Mouse (Mus musculus) thymus, adult 2 months (tissue): ENCODE data around the gene Olfr469. TPM values are rescaled to one million over a fixed set of nuclear protein-coding genes. Genes with fewer than 3 reads are reported as not detected.
"Not testable (repeated sequence)": the region's sequence is repeated elsewhere in the genome, so short reads cannot be mapped to it uniquely, and the experiment has no call there.

ENCODE experiments used
- DNase-seq: peaks from one replicate; pipeline ENCODE4 v3.0.0; 2021
- H3K27ac ChIP-seq: fragments of 200-500 bp; 2 replicates; pipeline ENCODE4 v1.5.1; 2012; ENCODE audit warnings: low read length, control low read depth; ENCODE audit not compliant: control insufficient read depth, insufficient read depth
- H3K27me3 ChIP-seq: fragments of 200-500 bp; 2 replicates; pipeline ENCODE4 v1.6.1; 2012; ENCODE audit warnings: mild to moderate bottlenecking, low read length, moderate library complexity, mixed read lengths; ENCODE audit not compliant: control insufficient read depth, insufficient read depth
- H3K36me3 ChIP-seq: fragments of 200-500 bp; 2 replicates; pipeline ENCODE4 v1.6.1; 2012; ENCODE audit warnings: mild to moderate bottlenecking, low read length, moderate library complexity; ENCODE audit not compliant: control insufficient read depth, insufficient read depth
- H3K4me1 ChIP-seq: fragments of 200-500 bp; replicated peaks from 2 replicates; pipeline ENCODE4 v1.6.1; 2012; ENCODE audit warnings: low read length; ENCODE audit not compliant: control insufficient read depth, insufficient read depth
- H3K4me3 ChIP-seq: fragments of 200-500 bp; 2 replicates; pipeline ENCODE4 v1.5.1; 2012; ENCODE audit warnings: mild to moderate bottlenecking, low read length, control low read depth, moderate library complexity; ENCODE audit not compliant: control insufficient read depth, insufficient read depth
- CTCF ChIP-seq: fragments of 200-500 bp; IDR thresholded peaks from 2 replicates; pipeline ENCODE4 v1.5.1; 2012; ENCODE audit warnings: mild to moderate bottlenecking, control low read depth, low read length, moderate library complexity, borderline replicate concordance; ENCODE audit not compliant: control insufficient read depth, poor library complexity, insufficient read depth; ENCODE audit errors: extremely low read depth
- POLR2A ChIP-seq: fragments of 200-500 bp; IDR thresholded peaks from 2 replicates; pipeline ENCODE4 v1.6.1; 2012; ENCODE audit warnings: mild to moderate bottlenecking, low read length, control low read depth, moderate library complexity; ENCODE audit not compliant: control insufficient read depth, poor library complexity, insufficient read depth; ENCODE audit errors: extremely low read depth
- WGBS: fragments of 180-500 bp; shearing (Covaris S2); methylation state at CpG from one replicate; pipeline ENCODE4 v1.1.7; 2018; 5-methylcytosine and 5-hydroxymethylcytosine counted together
- polyA plus RNA-seq: library from polyadenylated mRNA; depleted of rRNA; stranded (reverse); fragments of >200 nt; gene quantifications from 2 replicates; pipeline ENCODE4 v1.2.3, GENCODE M21; 2012; rRNA removed

Olfr469 gene
- not detected in 2 replicates for polyA plus RNA-seq

DNA sequence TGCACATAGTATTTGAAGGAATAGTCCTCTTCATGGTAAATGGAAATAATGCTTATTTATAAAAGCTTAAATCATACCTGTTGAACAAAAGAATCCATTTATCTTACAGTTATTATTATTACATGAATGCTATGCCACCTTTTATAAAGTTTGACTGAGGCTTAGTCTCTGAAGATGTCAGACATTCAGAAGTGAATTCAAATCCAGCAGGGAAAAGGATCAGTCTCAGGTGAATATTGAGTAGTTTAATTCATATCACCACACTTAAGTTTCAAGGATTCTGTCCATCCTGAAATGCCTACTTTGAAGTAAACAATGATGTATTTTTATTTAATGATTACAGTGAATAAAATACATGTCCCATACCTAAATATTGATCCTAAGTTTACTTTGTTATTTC, at the start of gene Olfr469:
Gene Olfr469 (minus strand): TSS at position 101 of the 400 bp plus-strand sequence.
- not testable (repeated sequence) for H3K4me1 ChIP-seq, H3K4me3 ChIP-seq, DNase-seq, H3K27me3 ChIP-seq, H3K36me3 ChIP-seq, H3K27ac ChIP-seq

- not testable (repeated sequence) for H3K27me3 ChIP-seq, H3K4me1 ChIP-seq, DNase-seq, H3K4me3 ChIP-seq, H3K36me3 ChIP-seq, H3K27ac ChIP-seq
- 86% methylated on average over 1 of the region's 1 CpGs for WGBS
Observed at GRCm38 (mm10) chr7:107847390-107847789, 22.0 kb upstream of the Olfr469 start, which contains the start of gene Olfr470. Gene Olfr470, minus strand, starts transcription at chr7:107847490.

GRCm38 (mm10) chr7:107841719-107842118, 16.4 kb upstream of the Olfr469 start:
- WGBS, result 81% methylated on average over 1 of the region's 1 CpGs
- H3K27me3 ChIP-seq, result no peaks in the 10 kb centered on the region
- no peak overlapping the region for H3K4me3 ChIP-seq
- DNase-seq, result no peak
- no peaks in the 10 kb centered on the region for H3K36me3 ChIP-seq
- H3K27ac ChIP-seq, result no peak overlapping the region
- H3K4me1 ChIP-seq, result no peaks in the 10 kb centered on the region
- TF ChIP-seq POLR2A (no peak), CTCF (no peak)

GRCm38 (mm10) chr7:107823867-107824266, 1.5 kb downstream of the Olfr469 start:
- H3K36me3 ChIP-seq, H3K4me1 ChIP-seq, H3K27me3 ChIP-seq, H3K4me3 ChIP-seq, DNase-seq, H3K27ac ChIP-seq: not testable (repeated sequence)
- 29% methylated on average over 2 of the region's 2 CpGs for WGBS

GRCm38 (mm10) chr7:107819442-107819841, 5.9 kb downstream of the Olfr469 start:
- no peaks in the 10 kb centered on the region for H3K4me1 ChIP-seq
- TF ChIP-seq CTCF (no peak), POLR2A (no peak)
- H3K27ac ChIP-seq, result no peak overlapping the region

DNA sequence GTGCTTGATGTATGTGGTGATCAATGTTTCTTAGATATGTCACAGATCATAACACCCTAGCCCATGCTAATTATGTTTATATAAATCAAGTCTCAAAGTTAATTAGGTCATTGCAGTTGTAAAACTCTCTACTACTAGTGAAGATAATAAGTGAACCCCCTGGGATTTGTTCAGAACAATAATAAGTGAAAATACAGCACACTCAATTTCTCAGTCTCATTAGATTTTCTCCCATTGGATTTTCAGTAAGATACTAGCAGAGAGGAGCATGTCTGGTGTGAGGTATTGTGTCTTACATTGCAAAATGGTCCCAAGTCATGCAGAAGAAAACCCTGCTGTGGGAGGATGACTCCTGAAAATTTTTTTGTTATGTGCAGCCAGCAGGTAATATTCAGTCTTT, 13.4 kb downstream of the Olfr469 start, which contains the start of gene Olfr467:
Gene Olfr467 (plus strand): TSS at position 301 of the 400 bp plus-strand sequence.
- H3K27ac ChIP-seq, result no peak within 1 kb of the TSS
- no peak within 1 kb of the TSS for H3K4me3 ChIP-seq
- H3K27me3 ChIP-seq, result no peaks in the 10 kb centered on the region
- H3K4me1 ChIP-seq, result no peaks in the 10 kb centered on the region
- no peak for TF ChIP-seq CTCF
- no peak for TF ChIP-seq POLR2A
- DNase-seq, result no peak
- H3K36me3 ChIP-seq, result no peaks in the 10 kb centered on the region

More at GRCm38 (mm10) chr7:107819442-107819841, 5.9 kb downstream of the Olfr469 start:
- no peak overlapping the region for H3K4me3 ChIP-seq
- no peaks in the 10 kb centered on the region for H3K27me3 ChIP-seq
- H3K36me3 ChIP-seq, result no peaks in the 10 kb centered on the region
- DNase-seq, result no peak

DNA sequence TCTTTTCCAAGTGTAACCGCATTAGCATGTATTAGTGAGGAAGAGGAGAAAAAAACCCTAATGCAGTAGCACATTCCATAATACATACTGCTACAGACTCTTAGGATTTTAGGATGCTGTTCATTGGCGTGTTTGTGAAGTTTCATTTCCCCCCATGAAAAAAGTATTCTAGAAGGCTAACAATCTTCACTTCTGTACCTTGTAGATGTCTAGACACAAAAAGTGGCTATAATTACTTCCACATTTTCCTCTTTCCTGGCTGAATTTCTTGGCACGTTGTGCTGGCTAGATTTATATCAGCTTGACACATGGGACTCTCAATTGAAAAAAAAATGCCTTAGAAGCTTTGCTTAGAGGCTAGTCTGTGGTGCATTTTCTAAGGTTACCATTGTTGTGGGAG, 23.2 kb downstream of the Olfr469 start:
- DNase-seq, result no peak
- WGBS, result 58% methylated on average over 3 of the region's 3 CpGs
- Histone ChIP-seq H3K36me3 (no peaks in the 10 kb centered on the region), H3K27ac (no peak overlapping the region), H3K4me1 (no peaks in the 10 kb centered on the region), H3K4me3 (no peak overlapping the region), H3K27me3 (no peaks in the 10 kb centered on the region)
- TF ChIP-seq CTCF (no peak), POLR2A (no peak)

- Histone ChIP-seq H3K4me1 (no peaks in the 10 kb centered on the region), H3K27ac (no peak within 1 kb of the TSS), H3K4me3 (no peak within 1 kb of the TSS), H3K36me3 (no peaks in the 10 kb centered on the region), H3K27me3 (no peaks in the 10 kb centered on the region)
- WGBS, result 94% methylated on average over 2 of the region's 2 CpGs
- TF ChIP-seq CTCF, result no peak
- no peak for TF ChIP-seq POLR2A
- DNase-seq, result no peak
Observed at GRCm38 (mm10) chr7:107801108-107801507, 24.2 kb downstream of the Olfr469 start, which contains the start of gene Ovch2. Gene Ovch2, minus strand, starts transcription at chr7:107801208.
